Mouse (Mus musculus): ENCODE measurements at regions not wholly inside any gene's neighbourhood (a gene's known extent, or its start where the extent isn't known, plus 50 kb on each side); places are given as distances from the start of the nearest gene placed in this dataset.

GRCm38 (mm10) chr5:126806656-126807055 lies 435.0 kb upstream of the Tmem132c start:
- Histone ChIP-seq H3K9ac (no peak overlapping the region), H3K9me3 (no peaks in the 10 kb centered on the region), H3K4me3 (no peak overlapping the region), H3K4me2 (no peak overlapping the region), H3K36me3 (no peaks in the 10 kb centered on the region), H3K27me3 (no peaks in the 10 kb centered on the region), H3K27ac (replicated peaks) (no peak overlapping the region), H3K4me1 (replicated peaks) (no peaks in the 10 kb centered on the region)
- ATAC-seq (ENCODE audit: low FRiP score, low read depth) = no peak

GRCm38 (mm10) chr5:126816069-126816468 lies 425.5 kb upstream of the Tmem132c start:
- no peak overlapping the region for H3K9ac ChIP-seq
- H3K9me3 ChIP-seq = no peaks in the 10 kb centered on the region
- no peak overlapping the region for H3K4me2 ChIP-seq
- H3K27me3 ChIP-seq = no peaks in the 10 kb centered on the region
- no peak for ATAC-seq (ENCODE audit: low FRiP score, low read depth)
- no peaks in the 10 kb centered on the region for H3K36me3 ChIP-seq
- H3K4me1 ChIP-seq (replicated peaks) = no peaks in the 10 kb centered on the region
- H3K27ac ChIP-seq (replicated peaks) = no peak overlapping the region
- H3K4me3 ChIP-seq = no peak overlapping the region

GRCm38 (mm10) chr5:126835440-126835839 lies 406.2 kb upstream of the Tmem132c start:
- H3K27ac ChIP-seq (replicated peaks) = no peak overlapping the region
- H3K4me2 ChIP-seq = no peak overlapping the region
- ATAC-seq (ENCODE audit: low FRiP score, low read depth) = no peak
- no peaks in the 10 kb centered on the region for H3K9me3 ChIP-seq
- no peaks in the 10 kb centered on the region for H3K4me1 ChIP-seq (replicated peaks)
- H3K9ac ChIP-seq = no peak overlapping the region
- H3K36me3 ChIP-seq = no peaks in the 10 kb centered on the region
- no peaks in the 10 kb centered on the region for H3K27me3 ChIP-seq
- 81% methylated on average over 3 of the region's 3 CpGs for WGBS
- no peak overlapping the region for H3K4me3 ChIP-seq

GRCm38 (mm10) chr5:126842606-126843005 lies 399.0 kb upstream of the Tmem132c start:
- Histone ChIP-seq H3K4me3 (no peak overlapping the region), H3K9ac (no peak overlapping the region), H3K36me3 (no peaks in the 10 kb centered on the region), H3K4me2 (no peak overlapping the region), H3K27ac (replicated peaks) (no peak overlapping the region), H3K27me3 (no peaks in the 10 kb centered on the region), H3K9me3 (no peaks in the 10 kb centered on the region), H3K4me1 (replicated peaks) (no peaks in the 10 kb centered on the region)
- no peak for ATAC-seq (ENCODE audit: low FRiP score, low read depth)
- WGBS = 72% methylated on average over 4 of the region's 4 CpGs

GRCm38 (mm10) chr5:126862078-126862477 lies 379.5 kb upstream of the Tmem132c start:
- Histone ChIP-seq H3K4me1 (replicated peaks) (no peaks in the 10 kb centered on the region), H3K9me3 (no peaks in the 10 kb centered on the region), H3K36me3 (no peaks in the 10 kb centered on the region), H3K27me3 (no peaks in the 10 kb centered on the region), H3K9ac (no peak overlapping the region), H3K27ac (replicated peaks) (no peak overlapping the region), H3K4me2 (no peak overlapping the region), H3K4me3 (no peak overlapping the region)
- ATAC-seq (ENCODE audit: low FRiP score, low read depth) = no peak
- whole genome bisulfite sequencing = 90% methylated on average over 1 of the region's 1 CpGs

GRCm38 (mm10) chr5:126875842-126876241 lies 365.8 kb upstream of the Tmem132c start:
- Histone ChIP-seq H3K27me3 (no peaks in the 10 kb centered on the region), H3K4me3 (no peak overlapping the region), H3K9ac (no peak overlapping the region), H3K9me3 (no peaks in the 10 kb centered on the region), H3K4me2 (no peak overlapping the region), H3K36me3 (no peaks in the 10 kb centered on the region), H3K27ac (replicated peaks) (no peak overlapping the region), H3K4me1 (replicated peaks) (no peaks in the 10 kb centered on the region)
- WGBS = 90% methylated on average over 1 of the region's 1 CpGs
- no peak for ATAC-seq (ENCODE audit: low FRiP score, low read depth)

GRCm38 (mm10) chr5:126890710-126891109 lies 350.9 kb upstream of the Tmem132c start:
- H3K9me3 ChIP-seq = no peaks in the 10 kb centered on the region
- H3K4me2 ChIP-seq = no peak overlapping the region
- no peak overlapping the region for H3K27ac ChIP-seq (replicated peaks)
- H3K36me3 ChIP-seq = no peaks in the 10 kb centered on the region
- no peaks in the 10 kb centered on the region for H3K4me1 ChIP-seq (replicated peaks)
- no peak overlapping the region for H3K9ac ChIP-seq
- no peak overlapping the region for H3K4me3 ChIP-seq
- WGBS = 81% methylated on average over 1 of the region's 1 CpGs
- no peaks in the 10 kb centered on the region for H3K27me3 ChIP-seq
- ATAC-seq (ENCODE audit: low FRiP score, low read depth) = no peak

- Histone ChIP-seq H3K9me3 (no peaks in the 10 kb centered on the region), H3K4me1 (replicated peaks) (no peaks in the 10 kb centered on the region), H3K27me3 (no peaks in the 10 kb centered on the region), H3K9ac (no peak overlapping the region), H3K4me3 (no peak overlapping the region), H3K27ac (replicated peaks) (no peak overlapping the region), H3K4me2 (no peak overlapping the region), H3K36me3 (no peaks in the 10 kb centered on the region)
- ATAC-seq (ENCODE audit: low FRiP score, low read depth) = no peak
- 93% methylated on average over 4 of the region's 4 CpGs for WGBS
These were observed 348.5 kb upstream of the Tmem132c start for GRCm38 (mm10) chr5:126893063-126893462.

GRCm38 (mm10) chr5:126910084-126910483 lies 331.5 kb upstream of the Tmem132c start:
- Histone ChIP-seq H3K27ac (replicated peaks) (no peak overlapping the region), H3K4me1 (replicated peaks) (no peaks in the 10 kb centered on the region), H3K27me3 (no peaks in the 10 kb centered on the region), H3K9ac (no peak overlapping the region), H3K9me3 (no peaks in the 10 kb centered on the region), H3K4me2 (no peak overlapping the region), H3K36me3 (no peaks in the 10 kb centered on the region), H3K4me3 (no peak overlapping the region)
- WGBS = 91% methylated on average over 2 of the region's 2 CpGs
- ATAC-seq (ENCODE audit: low FRiP score, low read depth) = no peak

- 72% methylated on average over 7 of the region's 7 CpGs for WGBS
- ATAC-seq (ENCODE audit: low FRiP score, low read depth) = no peak
- Histone ChIP-seq H3K27me3 (no peaks in the 10 kb centered on the region), H3K4me2 (no peak overlapping the region), H3K9me3 (no peaks in the 10 kb centered on the region), H3K4me1 (replicated peaks) (peaks cover 3% of the 10 kb centered on the region; the same call in 1 of the 2 replicates), H3K4me3 (no peak overlapping the region), H3K36me3 (no peaks in the 10 kb centered on the region), H3K9ac (no peak overlapping the region), H3K27ac (replicated peaks) (no peak overlapping the region)
These were observed 324.3 kb upstream of the Tmem132c start for GRCm38 (mm10) chr5:126917300-126917699.

- H3K27me3 ChIP-seq = 0 out of 2 replicates have a peak, but pooled peaks cover 2% of the 10 kb centered on the region
- no peak overlapping the region for H3K4me3 ChIP-seq
- H3K4me2 ChIP-seq = no peak overlapping the region
- H3K4me1 ChIP-seq (replicated peaks) = no peaks in the 10 kb centered on the region
- H3K27ac ChIP-seq (replicated peaks) = no peak overlapping the region
- no peaks in the 10 kb centered on the region for H3K9me3 ChIP-seq
- WGBS = 61% methylated on average over 2 of the region's 2 CpGs
- no peak overlapping the region for H3K9ac ChIP-seq
- H3K36me3 ChIP-seq = no peaks in the 10 kb centered on the region
- no peak for ATAC-seq (ENCODE audit: low FRiP score, low read depth)
These were observed 308.1 kb upstream of the Tmem132c start for GRCm38 (mm10) chr5:126933466-126933865.

GRCm38 (mm10) chr5:126944861-126945260 lies 296.7 kb upstream of the Tmem132c start:
- Histone ChIP-seq H3K27me3 (no peaks in the 10 kb centered on the region), H3K36me3 (no peaks in the 10 kb centered on the region), H3K4me3 (no peak overlapping the region), H3K4me1 (replicated peaks) (no peaks in the 10 kb centered on the region), H3K4me2 (no peak overlapping the region), H3K27ac (replicated peaks) (no peak overlapping the region), H3K9ac (no peak overlapping the region), H3K9me3 (no peaks in the 10 kb centered on the region)
- WGBS = 52% methylated on average over 7 of the region's 7 CpGs
- ATAC-seq (ENCODE audit: low FRiP score, low read depth) = no peak

GRCm38 (mm10) chr5:126954189-126954588 lies 287.4 kb upstream of the Tmem132c start:
- H3K36me3 ChIP-seq = no peaks in the 10 kb centered on the region
- no peaks in the 10 kb centered on the region for H3K9me3 ChIP-seq
- no peak overlapping the region for H3K27ac ChIP-seq (replicated peaks)
- ATAC-seq (ENCODE audit: low FRiP score, low read depth) = no peak
- H3K4me2 ChIP-seq = no peak overlapping the region
- no peak overlapping the region for H3K9ac ChIP-seq
- WGBS = 72% methylated on average over 5 of the region's 5 CpGs
- no peaks in the 10 kb centered on the region for H3K27me3 ChIP-seq
- H3K4me3 ChIP-seq = no peak overlapping the region
- no peaks in the 10 kb centered on the region for H3K4me1 ChIP-seq (replicated peaks)

Data from hindbrain, embryonic 15.5 days (tissue).